Mouse (Mus musculus): Measurements from ENCODE around the gene Actn1. TPM values are rescaled to one million over a fixed set of nuclear protein-coding genes. Genes with fewer than 3 reads are reported as not detected.

The Actn1 gene
- polyA plus RNA-seq, 1 experiment, result 0.54 TPM

GRCm38 (mm10) chr12:80190915-80191314 lies 69.3 kb downstream of the Actn1 start:
- no peaks in the 10 kb centered on the region for H3K9me3 ChIP-seq (ENCODE audit: control insufficient read depth, low read length)
- H3K4me1 ChIP-seq (ENCODE audit: control insufficient read depth), result no peaks in the 10 kb centered on the region
- H3K36me3 ChIP-seq (ENCODE audit: control insufficient read depth), result peaks cover 3% of the 10 kb centered on the region; the same call in 1 of the 2 replicates
- no peak overlapping the region for H3K4me3 ChIP-seq (replicated peaks)
- TF ChIP-seq TAL1 (IDR thresholded peaks at IDR 0.05; ENCODE audit: low read length) (no peak; the same call in 2 of the 3 replicates), GATA1 (IDR thresholded peaks at IDR 0.05; ENCODE audit: low read length) (no peak)
- H3K27me3 ChIP-seq (ENCODE audit: control insufficient read depth), result no peaks in the 10 kb centered on the region

GRCm38 (mm10) chr12:80184041-80184440 lies 76.1 kb downstream of the Actn1 start:
- H3K9me3 ChIP-seq (ENCODE audit: control insufficient read depth, low read length), result no peaks in the 10 kb centered on the region
- H3K27me3 ChIP-seq (ENCODE audit: control insufficient read depth), result no peaks in the 10 kb centered on the region
- H3K36me3 ChIP-seq (ENCODE audit: control insufficient read depth), result peaks cover 6% of the 10 kb centered on the region; the same call in 1 of the 2 replicates
- no peak for TF ChIP-seq TAL1 (IDR thresholded peaks at IDR 0.05; ENCODE audit: low read length)
- H3K4me3 ChIP-seq (replicated peaks), result no peak overlapping the region
- peaks cover 6% of the 10 kb centered on the region for H3K4me1 ChIP-seq (ENCODE audit: control insufficient read depth)

- Histone ChIP-seq H3K4me1 (ENCODE audit: control insufficient read depth) (peaks cover 6% of the 10 kb centered on the region), H3K36me3 (ENCODE audit: control insufficient read depth) (peaks cover 6% of the 10 kb centered on the region; the same call in 1 of the 2 replicates), H3K9me3 (ENCODE audit: control insufficient read depth, low read length) (no peaks in the 10 kb centered on the region), H3K27me3 (ENCODE audit: control insufficient read depth) (no peaks in the 10 kb centered on the region), H3K4me3 (replicated peaks) (no peak overlapping the region)
- no peak for TF ChIP-seq TAL1 (IDR thresholded peaks at IDR 0.05; ENCODE audit: low read length)
- no peak for TF ChIP-seq GATA1 (IDR thresholded peaks at IDR 0.05; ENCODE audit: low read length)
Observed at GRCm38 (mm10) chr12:80181831-80182230, 78.3 kb downstream of the Actn1 start.

- TF ChIP-seq TAL1 (IDR thresholded peaks at IDR 0.05; ENCODE audit: low read length) (no peak), GATA1 (IDR thresholded peaks at IDR 0.05; ENCODE audit: low read length) (no peak)
- no peaks in the 10 kb centered on the region for H3K27me3 ChIP-seq (ENCODE audit: control insufficient read depth)
Observed at GRCm38 (mm10) chr12:80178035-80178434, 82.1 kb downstream of the Actn1 start.

GRCm38 (mm10) chr12:80168736-80169135 lies 91.4 kb downstream of the Actn1 start:
- peaks cover 6% of the 10 kb centered on the region; the same call in 1 of the 2 replicates for H3K36me3 ChIP-seq (ENCODE audit: control insufficient read depth)
- H3K4me3 ChIP-seq (replicated peaks), result peak overlapping the region; percentile 67
- H3K4me1 ChIP-seq (ENCODE audit: control insufficient read depth), result peaks cover 5% of the 10 kb centered on the region
- TF ChIP-seq GATA1 (IDR thresholded peaks at IDR 0.05; ENCODE audit: low read length) (0 out of 2 replicates have a peak, but pooled peaks have one; percentile 39), TAL1 (IDR thresholded peaks at IDR 0.05; ENCODE audit: low read length) (no peak)
- H3K9me3 ChIP-seq (ENCODE audit: control insufficient read depth, low read length), result no peaks in the 10 kb centered on the region
- no peaks in the 10 kb centered on the region for H3K27me3 ChIP-seq (ENCODE audit: control insufficient read depth)

More at GRCm38 (mm10) chr12:80178035-80178434, 82.1 kb downstream of the Actn1 start:
- H3K4me3 ChIP-seq (replicated peaks), result no peak overlapping the region
- peaks cover 4% of the 10 kb centered on the region; the same call in 1 of the 2 replicates for H3K36me3 ChIP-seq (ENCODE audit: control insufficient read depth)
- H3K4me1 ChIP-seq (ENCODE audit: control insufficient read depth), result peaks cover 6% of the 10 kb centered on the region
- no peaks in the 10 kb centered on the region for H3K9me3 ChIP-seq (ENCODE audit: control insufficient read depth, low read length)

- peaks cover 5% of the 10 kb centered on the region; the same call in 1 of the 2 replicates for H3K36me3 ChIP-seq (ENCODE audit: control insufficient read depth)
Observed at GRCm38 (mm10) chr12:80168178-80168686, 91.9 kb downstream of the Actn1 start.

GRCm38 (mm10) chr12:80167321-80167720 lies 92.8 kb downstream of the Actn1 start:
- Histone ChIP-seq H3K4me3 (replicated peaks) (no peak overlapping the region), H3K36me3 (ENCODE audit: control insufficient read depth) (peaks cover 2% of the 10 kb centered on the region; the same call in 1 of the 2 replicates), H3K9me3 (ENCODE audit: control insufficient read depth, low read length) (no peaks in the 10 kb centered on the region), H3K4me1 (ENCODE audit: control insufficient read depth) (peaks cover 5% of the 10 kb centered on the region), H3K27me3 (ENCODE audit: control insufficient read depth) (no peaks in the 10 kb centered on the region)
- no peak for TF ChIP-seq GATA1 (IDR thresholded peaks at IDR 0.05; ENCODE audit: low read length)
- TF ChIP-seq TAL1 (IDR thresholded peaks at IDR 0.05; ENCODE audit: low read length), result no peak

More at GRCm38 (mm10) chr12:80168178-80168686, 91.9 kb downstream of the Actn1 start:
- Histone ChIP-seq H3K9me3 (ENCODE audit: control insufficient read depth, low read length) (no peaks in the 10 kb centered on the region), H3K27me3 (ENCODE audit: control insufficient read depth) (no peaks in the 10 kb centered on the region), H3K4me3 (replicated peaks) (peak overlapping the region; percentile 67), H3K4me1 (ENCODE audit: control insufficient read depth) (peaks cover 5% of the 10 kb centered on the region)
- no peak for TF ChIP-seq TAL1 (IDR thresholded peaks at IDR 0.05; ENCODE audit: low read length)
- no peak for TF ChIP-seq GATA1 (IDR thresholded peaks at IDR 0.05; ENCODE audit: low read length)

- TF ChIP-seq GATA1 (IDR thresholded peaks at IDR 0.05; ENCODE audit: low read length), result no peak
- TF ChIP-seq TAL1 (IDR thresholded peaks at IDR 0.05; ENCODE audit: low read length), result no peak
- H3K9me3 ChIP-seq (ENCODE audit: control insufficient read depth, low read length), result no peaks in the 10 kb centered on the region
- H3K4me1 ChIP-seq (ENCODE audit: control insufficient read depth), result peaks cover 5% of the 10 kb centered on the region
- no peak overlapping the region for H3K4me3 ChIP-seq (replicated peaks)
- H3K27me3 ChIP-seq (ENCODE audit: control insufficient read depth), result no peaks in the 10 kb centered on the region
- peaks cover 2% of the 10 kb centered on the region; the same call in 1 of the 2 replicates for H3K36me3 ChIP-seq (ENCODE audit: control insufficient read depth)
Observed at GRCm38 (mm10) chr12:80166651-80167050, 93.5 kb downstream of the Actn1 start.

GRCm38 (mm10) chr12:80164526-80164925 lies 95.6 kb downstream of the Actn1 start:
- H3K36me3 ChIP-seq (ENCODE audit: control insufficient read depth), result no peaks in the 10 kb centered on the region
- peaks cover 5% of the 10 kb centered on the region for H3K4me1 ChIP-seq (ENCODE audit: control insufficient read depth)
- H3K27me3 ChIP-seq (ENCODE audit: control insufficient read depth), result no peaks in the 10 kb centered on the region
- H3K4me3 ChIP-seq (replicated peaks), result no peak overlapping the region
- H3K9me3 ChIP-seq (ENCODE audit: control insufficient read depth, low read length), result no peaks in the 10 kb centered on the region
- TF ChIP-seq GATA1 (IDR thresholded peaks at IDR 0.05; ENCODE audit: low read length) (no peak), TAL1 (IDR thresholded peaks at IDR 0.05; ENCODE audit: low read length) (no peak)

All from erythroblast, embryonic 14.5 days (primary cell).